Mouse (Mus musculus): ENCODE measurements around the gene Ptprt. TPM values are rescaled to one million over a fixed set of nuclear protein-coding genes. Genes with fewer than 3 reads are reported as not detected.

The Ptprt gene
- total and polyA plus RNA-seq, 3 experiments = 0.76 TPM; not detected in 2

DNA sequence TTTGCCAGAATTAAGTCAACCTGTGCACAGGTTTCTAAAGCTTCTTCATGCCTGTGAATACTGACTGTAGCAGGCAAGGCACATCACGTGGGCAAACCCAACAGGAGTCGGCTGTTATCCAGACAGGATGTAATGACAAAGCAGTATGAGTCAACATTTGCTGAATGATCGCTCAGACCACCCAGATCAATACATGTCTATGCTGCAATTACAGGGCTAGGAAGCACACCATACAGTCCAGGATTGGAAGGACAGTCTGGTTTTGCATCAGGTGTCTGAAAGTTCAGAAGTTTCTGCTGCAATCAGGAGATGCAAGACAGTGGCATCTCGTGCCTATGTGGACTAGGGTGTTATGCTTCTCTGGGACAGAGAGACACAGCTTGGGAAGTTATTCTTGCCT is 716.3 kb downstream of the Ptprt start:
- Histone ChIP-seq H3K9me3 (replicated peaks; ENCODE audit: low read length) (peaks cover 57% of the 10 kb centered on the region), H3K27ac (ENCODE audit: insufficient read depth, low read depth) (no peak overlapping the region), H3K4me1 (ENCODE audit: control insufficient read depth in 1 of 2, insufficient read depth in 2 of 2) (no peaks in the 10 kb centered on the region), H3K4me2 (ENCODE audit: insufficient read depth, low read depth, poor library complexity, severe bottlenecking) (no peak overlapping the region), H3K79me2 (replicated peaks; ENCODE audit: control insufficient read depth, extremely low read depth, insufficient read depth, poor library complexity, severe bottlenecking) (no peaks in the 10 kb centered on the region), H3K27me3 (replicated peaks) (no peaks in the 10 kb centered on the region), H3K4me3 (replicated peaks in 1 of 3; ENCODE audit: low read depth in 2 of 3, low read length in 2 of 3, poor library complexity in 1 of 3) (no peak overlapping the region), H3K9ac (ENCODE audit: insufficient read depth, low read depth) (no peak overlapping the region), H3K36me3 (replicated peaks in 1 of 2; ENCODE audit: control insufficient read depth in 1 of 2, insufficient read depth in 1 of 2, low read length in 1 of 2) (no peaks in the 10 kb centered on the region)
- TF ChIP-seq CHD2 (IDR thresholded peaks at IDR 0.05; ENCODE audit: low read length) = no peak
- no peak for TF ChIP-seq KAT2A (IDR thresholded peaks at IDR 0.05; ENCODE audit: insufficient replicate concordance, low read length)
- no peak for TF ChIP-seq ZNF384 (IDR thresholded peaks at IDR 0.05; ENCODE audit: low read depth, low read length)
- TF ChIP-seq BHLHE40 (IDR thresholded peaks at IDR 0.05; ENCODE audit: low read depth, low read length) = no peak
- TF ChIP-seq CHD1 (IDR thresholded peaks at IDR 0.05; ENCODE audit: low read depth, low read length) = no peak
- TF ChIP-seq ZC3H11A (IDR thresholded peaks at IDR 0.05; ENCODE audit: low read depth, low read length) = no peak
- no peak for TF ChIP-seq MAFK (IDR thresholded peaks at IDR 0.05; ENCODE audit: insufficient replicate concordance, low read length)
- dilution Hi-C loops (cut with MboI; ENCODE audit: extremely low pct_ligation_motif_present, extremely low pct_unique_long_range_greater_than_20kb, low sequenced_read_pairs) = no loop called here
- in situ Hi-C loops (cut with MboI; ENCODE audit: low pct_ligation_motif_present, low pct_unique_long_range_greater_than_20kb, low sequenced_read_pairs) = no loop called here
- DNase-seq (ENCODE audit: extremely low read depth) = no peak

DNA sequence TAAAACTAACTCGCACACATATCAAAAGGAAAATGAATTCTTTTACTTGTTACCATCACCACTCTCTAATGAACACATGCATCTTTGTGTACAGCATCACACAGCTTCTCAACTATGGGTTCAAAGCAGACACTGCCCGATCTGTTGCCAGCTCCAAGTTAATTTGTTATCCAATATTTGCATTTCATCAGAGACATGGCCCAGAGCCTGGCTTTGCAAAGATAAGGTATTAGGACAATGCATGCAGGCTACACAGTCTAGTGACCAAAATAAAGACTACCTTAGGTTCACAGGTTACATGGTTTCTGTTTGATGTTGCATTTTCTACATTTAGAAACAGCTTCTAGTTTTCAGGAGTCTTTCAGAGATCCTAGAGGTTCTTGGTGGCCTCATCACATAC is 719.0 kb downstream of the Ptprt start:
- Histone ChIP-seq H3K4me2 (ENCODE audit: insufficient read depth, low read depth, poor library complexity, severe bottlenecking) (no peak overlapping the region), H3K27ac (ENCODE audit: insufficient read depth, low read depth) (no peak overlapping the region), H3K9me3 (replicated peaks; ENCODE audit: low read length) (peaks cover 67% of the 10 kb centered on the region), H3K4me3 (replicated peaks in 1 of 3; ENCODE audit: low read depth in 2 of 3, low read length in 2 of 3, poor library complexity in 1 of 3) (no peak overlapping the region), H3K9ac (ENCODE audit: insufficient read depth, low read depth) (no peak overlapping the region), H3K79me2 (replicated peaks; ENCODE audit: control insufficient read depth, extremely low read depth, insufficient read depth, poor library complexity, severe bottlenecking) (no peaks in the 10 kb centered on the region), H3K4me1 (ENCODE audit: control insufficient read depth in 1 of 2, insufficient read depth in 2 of 2) (no peaks in the 10 kb centered on the region), H3K36me3 (replicated peaks in 1 of 2; ENCODE audit: control insufficient read depth in 1 of 2, insufficient read depth in 1 of 2, low read length in 1 of 2) (no peaks in the 10 kb centered on the region), H3K27me3 (replicated peaks) (no peaks in the 10 kb centered on the region)
- DNase-seq (ENCODE audit: extremely low read depth) = no peak
- dilution Hi-C loops (cut with MboI; ENCODE audit: extremely low pct_ligation_motif_present, extremely low pct_unique_long_range_greater_than_20kb, low sequenced_read_pairs) = no loop called here
- TF ChIP-seq KAT2A (IDR thresholded peaks at IDR 0.05; ENCODE audit: insufficient replicate concordance, low read length) (no peak), ZKSCAN1 (IDR thresholded peaks at IDR 0.05; ENCODE audit: borderline replicate concordance, low read depth, low read length) (no peak), RAD21 (IDR thresholded peaks at IDR 0.05; ENCODE audit: low read depth, low read length) (no peak), E2F4 (IDR thresholded peaks at IDR 0.05; ENCODE audit: insufficient replicate concordance, low read depth, low read length) (no peak), ZMIZ1 (IDR thresholded peaks at IDR 0.05; ENCODE audit: low read depth, low read length) (no peak), NRF1 (IDR thresholded peaks at IDR 0.05; ENCODE audit: low read depth, low read length) (no peak), POLR2AphosphoS2 (IDR thresholded peaks at IDR 0.05; ENCODE audit: low read depth, low read length) (no peak), SMC3 (IDR thresholded peaks at IDR 0.05; ENCODE audit: low read depth, low read length) (no peak), JUN (IDR thresholded peaks at IDR 0.05; ENCODE audit: insufficient read depth, low read depth, low read length) (no peak), GABPA (IDR thresholded peaks at IDR 0.05; ENCODE audit: insufficient replicate concordance, low read depth, low read length) (no peak), ZC3H11A (IDR thresholded peaks at IDR 0.05; ENCODE audit: low read depth, low read length) (no peak), SIN3A (IDR thresholded peaks at IDR 0.05; ENCODE audit: low read length) (no peak)
- in situ Hi-C loops (cut with MboI; ENCODE audit: low pct_ligation_motif_present, low pct_unique_long_range_greater_than_20kb, low sequenced_read_pairs) = no loop called here

Data from CH12.LX (cell line).